Mouse (Mus musculus) mouse embryonic stem cell (cell line): ENCODE data around the gene Ston2.

Experiments used
- in situ Hi-C, 2 experiments: fragments of 300-500 bp; cut with MboI; formaldehyde crosslinking; loops; 1 replicate in 1 of 2; 3 replicates in 1 of 2; pipeline ENCODE4 v1.14.3; 2019 to 2020; ENCODE audit warnings: low sequenced_read_pairs in 2 of 2, low pct_unique_long_range_greater_than_20kb in 1 of 2, mixed read lengths in 1 of 2; ENCODE audit not compliant: unreplicated experiment in 1 of 2

The Ston2 gene

GRCm38 (mm10) chr12:91726202-91726601, 62.0 kb downstream of the Ston2 start:
- in situ Hi-C loops = no loop called here

DNA sequence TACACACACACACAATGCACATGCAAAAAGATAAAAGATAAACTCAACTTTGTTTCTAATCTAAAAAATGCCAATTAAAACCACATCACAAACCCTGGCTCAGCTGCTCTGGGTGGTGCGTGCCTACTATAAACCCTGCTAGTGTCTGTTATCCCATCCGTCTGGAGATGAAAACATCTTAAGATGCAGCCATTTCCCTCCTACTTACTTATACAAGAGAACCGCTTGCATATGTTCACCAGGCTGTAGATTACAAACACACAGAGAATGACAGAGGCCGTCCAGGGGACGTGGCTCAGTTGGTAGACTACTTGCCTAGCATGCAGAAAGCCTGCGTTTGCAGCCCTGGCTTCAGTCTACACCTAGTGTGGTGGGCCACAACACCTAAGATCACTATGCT, 64.3 kb downstream of the Ston2 start:
- in situ Hi-C loops = no loop called here

DNA sequence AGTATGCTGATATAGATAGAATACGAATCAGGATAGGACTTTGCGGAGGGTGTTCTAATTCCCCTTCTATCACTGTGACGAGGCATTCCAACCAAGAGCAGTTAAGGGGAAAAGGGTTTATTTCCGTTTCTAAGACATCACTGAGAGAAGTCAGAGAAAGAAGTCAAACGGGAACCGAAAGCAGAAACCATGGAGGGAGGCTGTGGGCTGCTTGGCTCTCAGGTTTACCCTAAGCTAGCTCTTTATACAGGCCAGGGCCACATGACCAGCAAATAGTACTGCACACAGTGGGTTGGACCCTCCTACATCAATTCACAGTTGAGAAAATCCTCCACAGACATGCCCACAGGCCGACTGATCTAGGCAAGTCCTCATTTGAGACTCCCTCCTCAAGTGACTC, 69.1 kb downstream of the Ston2 start:
- in situ Hi-C loops = no loop called here

GRCm38 (mm10) chr12:91715686-91716085, 72.5 kb downstream of the Ston2 start:
- in situ Hi-C loops = no loop called here

DNA sequence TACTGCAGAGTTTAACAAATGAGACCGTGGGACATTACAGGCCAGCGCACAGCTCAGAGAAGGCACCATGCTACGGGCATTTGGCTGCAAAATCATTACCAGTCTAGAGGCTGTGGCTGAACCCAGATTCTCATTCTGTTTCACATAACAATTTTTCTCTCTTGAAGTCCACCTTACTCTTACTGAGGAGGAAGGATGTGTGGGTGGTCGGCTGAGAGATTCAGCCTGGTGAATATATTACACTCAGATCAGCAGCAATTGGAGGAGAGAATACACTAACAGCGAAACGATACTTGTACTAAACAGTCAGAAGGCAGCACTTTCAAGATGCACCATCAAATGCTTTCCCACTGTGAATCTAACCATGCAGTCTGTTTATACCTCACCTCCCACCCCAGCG, 74.8 kb downstream of the Ston2 start:
- in situ Hi-C loops = no loop called here

DNA sequence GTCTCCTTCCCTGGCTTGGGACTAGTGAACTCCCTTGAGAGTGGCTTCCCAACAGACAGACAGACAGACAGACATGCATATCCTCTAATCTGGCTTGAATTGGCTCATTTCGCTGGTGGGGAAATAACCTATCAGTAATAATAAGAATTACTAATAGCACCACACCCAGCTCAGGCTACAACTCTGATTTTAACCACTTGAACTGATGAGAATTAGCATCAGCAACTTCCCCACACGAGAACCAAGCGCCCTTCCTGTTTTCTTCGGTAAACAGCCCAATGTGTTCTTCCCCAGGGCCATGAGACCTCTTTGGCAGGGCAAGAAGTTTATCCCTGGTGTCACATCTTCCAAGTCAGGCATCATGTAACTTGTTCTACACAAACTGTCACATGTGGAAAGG, 76.5 kb downstream of the Ston2 start:
- in situ Hi-C loops = no loop called here

GRCm38 (mm10) chr12:91710876-91711275, 77.3 kb downstream of the Ston2 start:
- in situ Hi-C loops = no loop called here

DNA sequence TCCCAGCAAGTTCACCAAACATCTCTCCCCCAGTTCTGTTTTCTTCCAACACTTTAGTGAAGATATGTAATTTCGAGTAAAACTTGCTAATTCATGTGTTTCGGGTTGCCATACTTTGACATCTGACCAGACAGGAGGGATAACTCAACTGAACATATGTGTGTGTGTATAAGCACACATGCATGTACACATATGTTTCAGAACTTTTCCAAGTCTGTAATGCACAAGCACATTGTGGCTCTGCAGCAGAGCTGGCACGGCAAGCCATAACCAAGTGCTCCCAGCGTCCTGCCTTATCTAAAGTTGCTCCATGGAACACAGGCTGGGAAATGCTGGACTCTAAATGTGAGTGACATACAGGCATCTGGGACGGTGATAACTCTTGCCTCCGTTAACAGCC, 78.6 kb downstream of the Ston2 start:
- in situ Hi-C loops = no loop called here

DNA sequence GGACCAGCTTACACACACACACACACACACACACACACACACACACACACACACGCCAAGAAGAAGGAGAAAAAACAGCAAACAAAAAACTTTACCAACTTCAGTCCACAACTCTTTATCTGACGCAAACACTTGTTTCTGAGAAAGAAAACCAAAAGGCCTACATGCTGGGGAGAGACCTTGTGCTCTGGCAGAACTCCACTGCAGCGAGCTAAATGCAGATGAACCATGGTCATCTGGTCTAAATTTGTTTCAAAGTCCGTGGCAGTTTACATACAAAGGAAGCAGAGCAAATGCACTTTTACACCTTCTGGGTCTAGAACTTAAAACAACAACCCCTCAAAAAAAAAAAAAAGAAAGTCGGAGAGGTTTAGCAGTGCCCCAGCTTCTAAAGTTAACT, 79.0 kb downstream of the Ston2 start:
- in situ Hi-C loops = no loop called here

DNA sequence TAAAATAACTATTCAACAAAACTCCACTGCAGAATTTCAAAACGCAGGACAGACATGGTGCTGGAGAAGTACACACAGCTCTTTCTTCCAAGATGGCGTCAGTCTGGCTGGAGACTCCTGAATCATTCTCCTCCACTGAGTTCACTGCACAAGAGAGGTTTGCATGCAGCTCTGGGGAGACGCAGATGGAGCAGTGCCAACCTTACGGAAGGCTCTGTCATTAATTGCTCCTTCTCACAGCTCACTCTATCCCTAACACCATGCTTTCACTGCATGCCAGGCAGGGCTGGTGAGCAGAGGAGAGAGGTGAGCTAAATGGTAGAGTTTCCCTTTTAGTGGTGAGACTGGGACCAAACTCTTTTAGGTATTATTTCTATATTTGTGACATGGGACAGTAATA, 80.4 kb downstream of the Ston2 start:
- in situ Hi-C loops = no loop called here

DNA sequence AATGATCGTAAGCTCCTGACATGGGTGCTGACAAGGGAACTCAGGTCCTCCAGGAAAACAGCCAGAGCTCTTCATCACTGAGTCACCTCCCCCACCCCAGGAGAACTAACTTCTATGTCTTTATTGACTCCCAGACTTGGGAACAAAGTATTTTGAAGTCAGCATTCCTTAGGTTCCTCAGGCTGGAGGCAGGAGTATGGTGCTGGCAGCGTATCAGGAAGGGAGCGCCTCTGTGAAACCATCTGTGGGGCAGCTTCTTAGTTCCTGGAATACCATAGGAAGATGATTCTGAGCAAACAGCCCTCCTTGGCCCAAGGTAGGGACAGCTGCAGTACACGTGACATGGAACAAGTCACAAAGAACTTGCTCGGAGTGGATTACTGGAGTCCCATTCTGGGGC, 84.7 kb downstream of the Ston2 start:
- in situ Hi-C loops = no loop called here

DNA sequence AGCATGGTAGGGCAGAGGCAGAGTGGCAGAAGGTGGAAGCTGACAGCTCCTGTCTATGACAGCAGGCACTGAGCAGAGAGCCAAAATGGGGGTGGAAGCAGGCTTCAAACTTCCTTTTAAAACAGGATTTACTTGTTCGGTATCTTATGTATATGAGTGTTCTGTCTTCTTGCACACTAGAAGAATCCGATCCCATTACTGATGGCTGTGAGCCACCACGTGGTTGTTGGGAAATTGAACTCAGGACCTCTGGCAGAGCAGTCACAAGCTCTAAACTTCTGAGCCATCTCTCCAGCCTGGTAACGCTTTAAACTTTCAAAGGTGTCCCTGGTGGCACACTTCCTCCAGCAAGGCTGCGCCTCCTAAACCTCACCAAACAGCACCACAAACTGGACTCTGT, 85.4 kb downstream of the Ston2 start:
- in situ Hi-C loops = no loop called here

DNA sequence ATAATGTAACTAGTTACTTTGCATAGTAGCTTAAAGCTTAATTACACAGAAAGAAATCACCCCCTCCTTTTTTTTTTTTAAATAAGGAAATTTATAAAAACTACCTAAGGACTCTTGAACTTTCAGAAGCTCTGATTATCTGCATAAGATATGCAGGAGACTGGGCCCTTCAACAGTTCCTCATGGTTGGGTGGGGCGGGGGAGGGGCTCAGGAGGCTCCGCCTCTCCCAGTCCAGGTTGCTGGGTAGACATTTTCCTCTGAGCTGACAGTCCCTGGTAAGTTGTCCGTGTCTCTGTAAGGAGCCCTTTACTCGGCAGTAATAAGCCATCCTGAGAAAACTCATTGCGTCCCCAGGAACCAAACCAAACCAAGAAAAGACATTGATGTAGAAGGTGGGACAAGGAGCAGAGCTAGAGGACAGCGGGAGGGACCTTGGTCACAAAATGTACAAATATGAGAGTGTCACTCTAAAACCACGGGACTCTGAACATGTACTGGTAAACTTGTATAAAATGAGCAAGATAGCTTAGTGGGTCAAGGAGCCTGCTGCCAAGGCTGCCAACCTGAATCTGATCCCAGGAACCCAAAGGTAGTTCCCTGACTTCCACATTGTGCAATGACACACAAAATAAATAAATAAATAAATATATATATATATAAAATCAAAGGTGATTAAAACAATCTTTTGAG, 88.6 kb downstream of the Ston2 start:
- in situ Hi-C loops = no loop called here

- in situ Hi-C loops = no loop called here
These were observed 92.0 kb downstream of the Ston2 start for GRCm38 (mm10) chr12:91696231-91696630.

DNA sequence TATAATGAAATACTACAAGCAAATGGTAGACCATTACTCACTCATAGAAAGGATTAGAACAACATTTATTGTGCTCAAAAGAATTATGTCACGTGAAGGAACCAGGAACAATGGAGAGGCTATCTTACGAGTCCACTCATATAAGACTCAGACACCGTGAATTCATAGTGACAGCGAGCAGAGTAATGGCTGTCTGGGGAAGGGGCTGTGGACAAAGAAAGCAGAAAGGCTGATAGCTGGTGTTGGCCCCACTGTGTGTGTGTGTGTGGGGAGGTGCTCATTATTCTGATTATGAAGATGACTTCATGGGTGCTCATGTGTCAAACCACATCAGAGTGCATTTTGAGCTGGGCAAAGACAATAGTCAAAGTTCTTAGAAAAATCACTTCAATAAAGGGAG, 92.4 kb downstream of the Ston2 start:
- in situ Hi-C loops = no loop called here

- in situ Hi-C loops = no loop called here
These were observed 93.4 kb downstream of the Ston2 start for GRCm38 (mm10) chr12:91694748-91695147.

- in situ Hi-C loops = no loop called here
These were observed 94.6 kb downstream of the Ston2 start for GRCm38 (mm10) chr12:91693566-91693965.

DNA sequence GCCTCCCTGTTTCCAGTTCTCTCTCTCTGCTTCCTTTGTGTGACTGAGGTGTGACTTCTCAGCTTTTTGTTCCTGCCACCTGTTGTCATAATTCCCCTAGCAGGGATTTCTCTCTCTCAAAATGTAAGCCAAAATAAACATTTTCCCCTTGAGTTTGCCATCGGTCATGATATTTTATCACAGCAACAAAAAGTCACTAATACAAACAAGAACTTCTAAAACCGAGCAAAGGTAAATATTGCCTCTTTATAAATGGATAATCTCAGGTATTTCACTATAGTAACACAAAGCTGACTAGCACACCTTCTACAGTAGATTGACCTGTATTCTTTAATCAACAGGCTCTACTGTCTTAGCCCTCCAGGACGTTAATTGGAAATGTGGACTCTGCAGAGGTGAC, 95.2 kb downstream of the Ston2 start:
- in situ Hi-C loops = no loop called here

DNA sequence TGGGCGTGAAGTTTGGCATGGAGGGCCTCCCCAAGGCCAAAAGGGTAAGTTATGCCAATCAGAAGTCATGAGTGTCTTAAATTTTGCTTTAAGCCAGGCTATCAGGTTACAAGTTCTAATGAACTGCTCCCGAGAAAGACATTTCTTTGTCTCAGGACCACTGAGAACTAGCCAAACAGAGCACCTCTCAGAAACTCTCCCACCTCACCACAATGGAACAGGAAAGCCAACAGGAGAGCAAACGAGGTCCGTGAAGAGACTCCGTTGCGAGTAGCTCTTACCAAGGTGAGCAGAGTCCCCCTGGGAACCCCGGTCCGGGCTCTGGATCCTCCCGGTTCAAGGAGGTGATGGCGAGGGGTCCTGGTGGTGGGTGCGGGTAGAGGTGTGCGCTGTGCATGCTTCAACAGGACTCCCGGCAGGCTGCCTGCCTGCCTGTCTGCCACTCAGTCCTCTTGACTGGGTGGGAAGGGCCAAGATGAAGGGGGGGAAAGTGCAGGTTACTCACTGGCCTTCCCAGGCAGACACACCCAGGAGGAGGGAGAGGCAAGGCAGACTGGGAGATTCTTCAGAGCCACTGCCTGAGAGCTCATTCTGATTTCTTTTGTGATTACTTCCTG, 102.4 kb downstream of the Ston2 start:
- in situ Hi-C loops = no loop called here

- in situ Hi-C loops = no loop called here
These were observed 103.3 kb downstream of the Ston2 start for GRCm38 (mm10) chr12:91684840-91685415.
